Mouse (Mus musculus) inflammation-experienced regulatory T-cells, adult 16 weeks (primary cell): ENCODE data around the gene Bcl10. TPM values are rescaled to one million over a fixed set of nuclear protein-coding genes. Genes with fewer than 3 reads are reported as not detected.

ENCODE experiments used
- polyA plus RNA-seq: library from polyadenylated mRNA; unstranded; fragments of 100-300 nt; shearing (Covaris generic); gene quantifications from one replicate; pipeline ENCODE4 v1.2.1, GENCODE M21; 2017

Gene Bcl10
- 112 TPM for polyA plus RNA-seq

GRCm38 (mm10) chr3:145922019-145922854, at the start of gene Bcl10:
Bcl10 (plus strand) TSS chr3:145922804.

GRCm38 (mm10) chr3:145937505-145938404, 15.2 kb downstream of the Bcl10 start, which contains the start of gene 2410004B18Rik:
2410004B18Rik (plus strand) TSS chr3:145938014.

Other genes with a start within 250 kb of the Bcl10 start
- not detected for gene Ddah1, start 164.1 kb upstream of the Bcl10 start, polyA plus RNA-seq
- gene 2410004B18Rik, start 15.2 kb downstream of the Bcl10 start, polyA plus RNA-seq: 29.5 TPM
- 0.24 TPM for gene Syde2, start 65.1 kb downstream of the Bcl10 start, polyA plus RNA-seq
- gene Wdr63, start 185.3 kb downstream of the Bcl10 start, polyA plus RNA-seq: not detected
- gene Mcoln3, start 194.6 kb downstream of the Bcl10 start, polyA plus RNA-seq: 10.8 TPM
- 4.0 TPM for gene Mcoln2, start 227.0 kb downstream of the Bcl10 start, polyA plus RNA-seq